Mouse (Mus musculus) cerebellum, postnatal 36 days (tissue): ENCODE data around the gene Unc13d.

Experiments used
- DNase-seq, 2 experiments: peaks; one replicate each; pipeline ENCODE4 v3.0.0; 2021 to 2022; ENCODE audit warnings: mixed read lengths in 2 of 2

Unc13d gene

DNA sequence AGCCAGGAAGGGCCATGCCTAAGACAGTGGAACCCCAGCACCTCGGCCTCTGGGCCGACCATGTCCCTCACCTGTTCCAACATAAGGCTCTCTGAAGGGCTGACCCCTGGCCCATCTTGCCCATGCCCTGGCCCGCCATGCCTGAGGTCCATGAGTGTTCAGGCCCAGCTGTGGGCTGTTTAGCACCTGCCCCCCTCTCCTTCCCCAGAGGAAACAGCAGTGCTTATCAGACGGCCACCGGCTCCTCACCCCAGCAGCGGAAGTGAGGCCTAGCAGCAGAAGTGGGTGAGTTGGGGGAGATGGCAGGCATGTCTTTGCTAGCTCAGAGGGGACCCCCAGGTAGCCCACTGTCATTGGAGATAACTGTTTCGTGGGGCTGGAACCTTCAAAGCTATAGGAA is 925 bp downstream of the Unc13d start:
- no peak for DNase-seq

DNA sequence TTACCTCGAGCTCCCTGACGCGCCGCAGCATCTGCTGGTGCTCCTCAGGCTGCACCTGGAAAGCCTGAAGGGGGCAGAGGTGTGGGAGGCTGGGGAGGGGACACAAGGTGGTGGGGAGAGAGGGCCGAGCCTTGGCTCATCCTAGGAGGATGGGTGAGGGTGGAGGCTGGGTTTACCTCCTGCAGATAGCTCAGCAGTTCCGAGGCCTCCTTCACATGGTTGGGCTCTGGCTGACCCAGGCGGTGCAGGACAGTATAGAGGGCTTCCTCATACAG is 1.6 kb downstream of the Unc13d start:
- no peak for DNase-seq

DNA sequence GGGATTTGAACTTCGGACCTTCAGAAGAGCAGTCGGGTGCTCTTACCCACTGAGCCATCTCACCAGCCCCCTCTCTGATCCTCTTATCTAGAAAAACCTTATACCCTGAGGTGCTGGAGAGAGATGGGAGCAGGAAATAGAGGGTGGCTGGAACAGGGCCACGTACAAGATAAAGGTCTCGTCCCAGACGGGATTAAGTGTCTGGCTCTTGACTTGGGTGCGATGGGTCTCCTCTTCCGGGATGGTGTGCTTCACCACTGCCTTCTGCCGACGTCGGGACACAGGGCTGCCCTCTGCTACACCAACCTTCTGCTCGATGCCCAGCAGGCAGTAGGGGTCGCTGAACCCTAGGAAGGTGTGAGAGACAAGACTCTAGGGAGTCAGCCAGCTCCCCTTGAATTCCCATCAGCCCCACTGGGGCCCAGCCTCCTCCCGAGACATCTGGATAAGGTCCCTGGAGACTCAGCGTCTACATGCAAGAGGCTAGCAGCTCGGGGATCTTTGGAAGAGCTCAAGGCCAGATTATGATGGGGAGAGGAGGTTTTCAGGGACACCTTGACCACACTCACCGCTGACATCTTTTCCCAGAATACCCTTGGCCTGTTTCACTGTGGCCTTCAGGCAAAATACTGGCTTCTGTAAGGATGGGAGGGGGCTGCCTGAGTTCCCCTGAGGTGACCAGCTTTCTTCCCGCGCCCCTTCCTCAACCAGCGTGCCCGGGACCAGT is 2.1 kb downstream of the Unc13d start:
- DNase-seq, result no peak

DNA sequence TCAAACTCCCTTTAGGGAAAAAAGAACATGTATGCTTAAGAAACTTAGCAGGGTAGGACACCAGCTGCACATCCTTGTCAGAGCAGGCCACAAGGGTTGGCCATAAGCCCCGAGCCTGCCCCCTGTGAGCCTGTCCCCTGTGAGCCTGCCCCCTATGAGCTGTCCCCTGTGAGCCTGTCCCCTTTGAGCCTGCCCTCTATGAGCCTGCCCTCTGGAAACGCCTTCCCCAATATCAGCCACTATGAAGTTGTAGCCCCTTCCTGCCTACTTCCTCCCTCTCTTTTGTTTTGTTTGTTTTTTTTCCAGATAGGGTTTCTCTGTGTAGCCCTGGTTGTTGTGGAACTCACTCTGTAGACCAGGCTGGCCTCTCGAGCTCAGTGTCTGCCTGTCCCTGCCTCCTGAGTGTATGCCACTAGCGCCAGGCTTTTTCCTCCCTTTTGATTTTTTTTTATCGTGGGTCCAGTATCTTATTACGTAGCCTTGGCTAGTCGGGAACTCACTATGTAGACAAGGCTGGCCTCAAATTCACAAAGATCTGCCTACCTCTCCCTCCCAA is 3.2 kb downstream of the Unc13d start:
- DNase-seq, result no peak

DNA sequence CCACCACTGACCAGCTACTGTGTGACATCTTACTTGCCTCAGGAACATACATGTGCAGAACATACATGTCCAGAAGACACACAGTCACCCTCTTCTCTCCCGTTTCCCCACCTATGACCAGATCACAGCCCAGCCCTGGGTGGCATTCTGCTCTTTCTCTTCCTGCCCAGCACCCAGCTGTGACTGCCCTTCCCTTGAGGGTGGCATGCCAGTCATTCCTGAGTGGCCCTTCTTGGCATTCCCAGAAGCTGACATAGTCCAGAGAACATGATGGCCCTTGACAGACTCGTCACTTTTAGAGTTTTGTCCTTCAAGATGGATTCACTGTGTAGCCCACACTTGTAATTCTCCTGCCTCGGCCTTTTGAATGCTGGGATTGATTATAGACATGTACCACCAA is 5.2 kb downstream of the Unc13d start:
- no peak for DNase-seq

DNA sequence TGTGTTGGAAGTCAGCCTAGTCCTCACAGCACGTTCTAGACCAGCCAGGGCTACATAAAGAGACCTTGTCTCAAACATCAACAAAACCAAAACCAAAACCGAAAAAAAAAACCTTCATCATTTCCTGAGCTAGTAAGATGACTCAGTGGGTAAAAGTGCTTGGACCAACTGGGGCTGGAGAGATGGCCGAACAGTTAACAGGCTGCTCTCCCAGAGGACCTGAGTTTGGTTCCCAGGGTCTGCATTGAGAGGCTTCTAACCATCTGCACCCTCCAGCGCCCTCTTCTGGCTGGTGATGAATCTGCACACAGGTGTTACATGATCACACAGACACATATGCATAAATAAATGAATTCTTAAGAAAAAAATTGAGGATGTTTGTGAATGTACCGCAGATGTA is 6.3 kb downstream of the Unc13d start:
- peak; percentile 30 to 38 for DNase-seq

DNA sequence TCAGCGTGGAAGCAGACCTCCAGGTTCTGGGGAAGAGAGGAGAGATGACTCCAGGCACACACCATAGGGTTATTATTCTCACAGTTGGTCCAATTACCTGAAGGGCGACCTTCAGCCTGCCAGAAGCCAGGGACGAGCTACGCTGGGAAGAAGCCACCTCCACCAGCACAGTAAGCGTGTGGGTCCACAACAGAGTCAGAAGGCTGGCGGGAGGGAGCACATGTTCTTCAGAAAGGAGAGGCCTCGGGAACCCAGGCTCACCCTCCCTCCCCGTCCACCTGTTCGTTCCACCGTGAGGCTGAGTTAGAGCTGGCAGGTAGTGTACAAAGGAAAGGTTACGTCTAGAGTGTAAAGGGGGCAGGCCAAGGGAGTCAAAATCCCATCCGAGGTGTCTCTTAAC is 12.4 kb downstream of the Unc13d start:
- peak; percentile 36 to 39 for DNase-seq

DNA sequence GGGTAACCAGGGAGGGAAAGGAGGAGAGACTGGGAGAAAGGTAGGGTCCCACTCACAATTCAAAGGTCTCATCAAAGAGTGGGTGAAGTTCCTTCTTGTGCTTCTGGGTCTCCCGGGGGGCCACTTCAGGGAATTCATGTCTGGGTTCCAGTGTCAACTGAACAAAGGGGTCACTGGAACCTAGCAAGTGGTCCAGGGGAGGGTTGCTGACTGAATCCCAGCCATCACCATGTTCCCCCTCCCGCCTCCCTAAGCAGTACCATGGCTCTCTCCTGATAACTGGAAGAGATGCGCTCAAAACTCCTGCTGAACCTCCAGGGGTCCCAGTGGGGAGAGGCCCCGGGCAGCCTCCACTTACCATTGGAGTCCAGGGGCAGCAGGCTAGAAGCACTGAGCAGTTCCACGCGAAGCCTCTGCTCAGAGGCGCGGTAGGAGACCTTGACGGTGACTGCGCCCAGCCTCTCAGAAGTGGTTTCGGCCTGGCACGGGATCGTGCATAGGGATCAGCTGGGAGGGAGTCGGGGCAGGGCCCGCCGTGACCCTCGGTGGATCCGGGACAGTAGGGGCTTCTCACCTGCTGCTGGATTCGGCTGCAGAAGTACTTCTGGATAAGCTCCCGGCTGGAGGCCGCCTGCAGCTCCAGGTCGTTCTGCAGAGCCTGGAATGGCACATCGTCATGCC is 13.4 kb downstream of the Unc13d start:
- peak; percentile 48 for DNase-seq

DNA sequence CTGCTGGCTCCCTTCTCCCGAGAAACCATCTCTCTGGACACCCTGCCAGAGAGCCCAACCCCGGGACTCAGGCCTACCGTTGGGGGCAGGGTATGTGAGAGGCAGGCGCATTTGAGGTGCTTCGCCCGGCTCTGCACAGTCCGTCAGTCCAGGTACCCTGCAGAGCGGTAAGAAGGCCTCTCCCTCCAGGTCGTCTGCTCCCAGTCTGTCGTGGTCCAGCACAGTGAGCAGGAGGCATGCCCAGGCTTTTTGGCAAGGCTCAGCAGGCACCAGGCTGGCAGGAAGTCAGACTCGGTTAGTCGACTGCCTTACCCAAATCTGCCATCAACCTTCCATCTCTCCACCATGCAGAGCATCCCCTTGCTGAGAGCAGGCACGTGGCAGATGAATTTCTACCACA is 14.2 kb downstream of the Unc13d start:
- DNase-seq, result peak; percentile 95 to 96

DNA sequence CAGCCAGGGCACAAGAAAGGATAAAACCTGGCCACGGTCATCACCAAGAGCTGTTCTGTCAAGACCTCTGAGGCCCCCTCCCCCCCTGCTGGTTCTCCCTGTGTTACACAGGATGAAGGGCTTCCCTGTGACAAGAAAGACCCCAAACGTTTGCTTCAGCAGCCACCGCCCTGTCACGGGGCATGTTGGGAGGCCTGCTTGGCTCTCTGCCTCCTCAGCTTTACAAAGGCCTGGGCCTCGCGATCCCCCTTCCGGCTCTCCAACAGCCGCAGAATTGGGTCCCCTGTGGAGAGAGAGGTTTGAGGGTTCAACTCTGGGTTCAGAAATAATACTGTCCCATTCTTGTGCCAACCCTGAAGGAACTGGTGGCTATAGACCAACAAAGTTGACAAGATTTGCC is 15.2 kb downstream of the Unc13d start:
- peak; percentile 53 to 54 for DNase-seq

DNA sequence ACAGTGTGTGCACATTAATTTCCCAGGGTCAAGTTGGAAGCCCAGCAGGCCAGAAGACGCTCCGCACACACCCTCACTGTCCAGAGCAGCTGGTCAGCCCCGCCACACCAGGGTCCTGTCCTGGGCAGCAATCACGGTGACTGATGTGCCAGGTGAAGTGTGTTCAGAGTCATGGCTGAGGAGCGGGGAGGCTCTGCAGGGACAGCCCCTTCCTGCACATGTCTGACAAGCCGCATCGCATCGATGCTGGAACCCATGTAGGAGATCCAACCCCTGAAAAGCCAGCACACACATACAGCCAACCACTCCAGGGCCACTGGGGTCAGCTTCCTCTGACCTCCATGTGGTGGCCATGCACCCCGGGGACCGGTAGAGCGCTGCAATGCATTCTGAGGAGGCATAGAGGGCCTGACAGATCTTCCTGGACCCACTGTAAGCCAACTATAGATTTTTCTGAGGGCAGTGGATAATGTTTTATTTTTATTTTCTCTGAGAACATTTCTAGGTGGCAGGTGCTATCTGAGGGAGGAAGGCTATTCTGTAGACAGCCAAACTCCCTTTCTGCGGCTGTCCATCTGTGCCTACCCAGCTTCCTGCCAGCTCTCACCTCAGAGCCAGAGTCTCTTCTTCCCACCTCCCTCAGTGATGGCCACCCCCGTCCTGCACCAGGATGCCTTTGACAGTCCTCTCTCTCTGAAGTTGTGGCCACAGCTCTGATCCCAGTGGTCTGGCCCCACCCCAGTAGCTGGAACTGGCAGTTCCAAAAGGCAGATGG is 15.9 kb downstream of the Unc13d start:
- DNase-seq, result peak; percentile 79 to 83

DNA sequence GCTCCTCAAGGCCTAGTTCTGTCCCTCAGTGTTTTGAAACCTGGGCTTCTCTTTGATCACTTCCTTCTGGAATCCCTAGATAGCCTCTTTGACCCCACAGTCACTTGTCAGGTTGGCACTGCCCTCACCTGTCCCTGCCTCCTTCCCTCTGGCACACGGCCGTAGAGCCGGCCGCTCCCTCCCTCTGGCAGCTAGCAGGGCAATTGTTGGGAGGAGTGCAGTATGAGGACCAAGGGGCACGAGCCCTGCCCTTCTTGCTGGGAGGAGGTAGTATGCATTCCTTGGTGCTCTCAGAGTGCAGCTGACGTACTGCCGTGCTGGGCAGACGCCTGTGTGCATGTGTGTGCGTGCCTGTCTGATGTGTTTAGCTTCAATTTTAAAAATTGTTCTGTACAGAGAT is 17.2 kb downstream of the Unc13d start:
- DNase-seq, result peak; percentile 40 to 55

DNA sequence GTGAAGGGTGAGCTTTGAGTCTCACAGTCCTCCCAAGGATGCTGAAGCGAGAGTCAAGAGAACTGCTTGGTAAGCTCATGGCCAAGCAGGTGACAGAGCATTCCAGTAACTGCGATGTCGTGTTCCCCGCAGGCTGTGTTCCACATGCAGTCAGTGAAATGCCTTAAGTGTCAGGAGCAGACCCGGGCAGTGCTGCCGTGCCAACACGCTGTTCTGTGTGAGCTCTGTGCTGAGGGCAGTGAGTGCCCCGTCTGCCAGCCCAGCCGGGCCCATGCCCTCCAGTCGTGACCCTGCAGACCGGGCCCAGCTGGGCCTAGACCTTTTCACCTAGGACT is 18.1 kb downstream of the Unc13d start:
- DNase-seq, result peak; percentile 37 to 41

DNA sequence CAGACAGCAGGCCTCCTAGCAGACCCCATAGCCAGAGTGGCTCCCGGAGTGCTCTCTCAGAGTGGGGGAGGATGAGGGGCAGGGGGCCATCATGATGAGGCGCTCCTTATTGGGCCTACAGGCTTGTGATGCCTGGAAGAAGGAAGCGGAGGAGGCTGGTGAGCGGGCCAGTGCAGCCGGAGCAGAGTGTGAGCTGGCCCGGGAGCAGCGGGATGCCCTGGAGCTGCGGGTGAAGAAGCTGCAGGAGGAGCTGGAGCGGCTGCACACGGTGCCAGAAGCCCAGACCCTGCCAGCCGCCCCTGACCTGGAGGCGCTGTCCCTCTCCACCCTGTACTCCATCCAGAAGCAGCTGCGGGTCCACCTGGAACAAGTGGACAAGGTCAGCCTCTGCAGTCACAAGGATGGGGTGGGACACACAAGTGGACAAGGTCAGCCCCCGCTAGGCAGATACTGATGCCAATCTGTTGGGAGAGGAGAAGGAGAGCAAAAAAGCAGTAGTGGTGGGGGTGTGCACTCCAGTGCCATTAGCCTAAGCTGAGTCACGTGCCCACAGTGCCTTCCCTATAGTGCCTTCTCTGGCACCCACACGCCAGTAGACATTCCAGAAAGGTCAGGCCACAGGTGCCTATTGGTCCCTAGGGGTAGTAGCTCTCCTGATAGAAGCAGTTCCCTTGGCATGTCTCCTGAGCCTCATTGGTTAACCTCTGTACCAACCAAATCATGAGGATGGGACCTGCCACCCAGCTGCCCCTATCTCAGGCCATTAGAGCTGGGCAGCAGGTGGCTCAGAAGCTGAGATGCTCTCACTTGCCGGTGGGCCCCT is 18.7 kb downstream of the Unc13d start:
- DNase-seq, result peak in 1 of 2 experiments; percentile 37

DNA sequence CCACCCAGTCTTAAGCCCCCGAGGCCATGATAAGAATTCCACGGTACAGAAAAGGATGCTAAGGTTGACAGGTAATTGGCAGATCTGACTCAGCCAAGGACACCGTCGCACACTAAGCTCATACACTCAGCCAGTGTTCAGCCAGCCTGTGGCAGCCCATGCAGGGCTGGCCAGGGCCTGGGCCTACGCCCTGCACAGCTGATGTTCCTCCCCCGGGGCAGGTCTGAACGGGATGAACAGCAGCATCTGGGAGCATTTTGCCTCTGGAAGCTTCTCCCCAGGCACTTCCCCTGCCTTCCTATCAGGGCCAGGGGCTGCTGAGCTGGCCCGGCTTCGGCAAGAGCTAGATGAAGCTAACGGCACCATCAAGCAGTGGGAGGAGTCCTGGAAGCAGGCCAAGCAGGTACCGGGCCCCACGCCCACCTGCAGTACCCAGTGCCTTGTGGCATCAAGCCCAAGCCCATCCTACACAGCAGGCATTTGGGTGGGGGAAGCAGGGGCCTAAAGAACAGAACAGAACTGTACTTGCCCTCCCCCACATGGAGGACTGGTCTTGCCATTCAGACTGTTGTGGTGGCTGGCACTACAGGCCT is 19.6 kb downstream of the Unc13d start:
- peak; percentile 35 to 40 for DNase-seq

DNA sequence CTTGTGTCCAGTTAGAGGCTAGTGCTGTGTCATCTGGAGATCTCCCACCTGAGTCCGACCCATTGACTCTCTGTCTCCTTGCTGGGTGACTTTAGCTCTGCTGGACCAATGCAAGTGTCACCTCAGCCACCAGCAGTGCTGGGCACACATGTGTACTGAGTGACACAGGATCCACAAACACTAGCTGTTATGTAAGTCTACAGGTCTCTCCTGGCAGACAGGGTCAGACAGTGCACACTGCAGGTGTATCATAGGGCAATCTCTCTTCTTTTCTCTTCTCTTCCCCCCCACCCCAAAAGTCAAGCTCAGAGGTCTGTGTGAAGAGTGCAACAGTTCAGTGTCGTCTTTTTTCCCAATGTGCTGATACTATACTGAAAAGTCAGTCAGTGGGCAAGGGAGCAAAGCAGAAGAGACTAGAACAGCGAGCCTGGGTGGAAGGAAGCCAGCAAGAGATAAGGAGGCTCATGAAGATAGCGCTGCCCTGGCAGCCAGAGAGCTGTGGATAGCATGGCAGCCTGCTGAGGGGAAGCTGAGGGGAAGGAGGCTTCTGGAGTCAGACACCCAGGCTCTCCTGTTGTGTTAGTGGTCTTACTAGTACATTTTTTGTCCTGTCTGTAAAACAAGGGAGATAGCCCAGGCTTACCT is 20.4 kb downstream of the Unc13d start:
- no peak for DNase-seq

DNA sequence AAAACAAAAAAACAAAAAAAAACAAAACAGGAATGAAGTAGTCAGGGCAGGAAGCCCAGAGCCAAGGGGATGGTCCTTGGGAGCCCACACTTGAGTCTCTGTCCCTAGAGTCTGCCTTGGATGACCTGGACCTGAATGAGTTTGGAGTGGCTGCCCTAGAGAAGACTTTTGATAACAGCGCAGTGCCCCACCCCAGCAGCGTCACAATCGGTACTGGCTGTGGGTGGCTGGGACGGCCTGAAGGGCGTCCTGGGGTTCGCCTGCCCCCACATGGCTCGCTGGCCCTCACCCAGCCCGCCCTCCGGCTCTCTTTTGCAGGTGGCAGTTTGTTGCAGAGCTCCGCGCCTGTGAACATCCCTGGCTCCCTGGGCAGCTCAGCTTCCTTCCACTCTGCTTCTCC is 21.9 kb downstream of the Unc13d start:
- DNase-seq, result no peak

DNA sequence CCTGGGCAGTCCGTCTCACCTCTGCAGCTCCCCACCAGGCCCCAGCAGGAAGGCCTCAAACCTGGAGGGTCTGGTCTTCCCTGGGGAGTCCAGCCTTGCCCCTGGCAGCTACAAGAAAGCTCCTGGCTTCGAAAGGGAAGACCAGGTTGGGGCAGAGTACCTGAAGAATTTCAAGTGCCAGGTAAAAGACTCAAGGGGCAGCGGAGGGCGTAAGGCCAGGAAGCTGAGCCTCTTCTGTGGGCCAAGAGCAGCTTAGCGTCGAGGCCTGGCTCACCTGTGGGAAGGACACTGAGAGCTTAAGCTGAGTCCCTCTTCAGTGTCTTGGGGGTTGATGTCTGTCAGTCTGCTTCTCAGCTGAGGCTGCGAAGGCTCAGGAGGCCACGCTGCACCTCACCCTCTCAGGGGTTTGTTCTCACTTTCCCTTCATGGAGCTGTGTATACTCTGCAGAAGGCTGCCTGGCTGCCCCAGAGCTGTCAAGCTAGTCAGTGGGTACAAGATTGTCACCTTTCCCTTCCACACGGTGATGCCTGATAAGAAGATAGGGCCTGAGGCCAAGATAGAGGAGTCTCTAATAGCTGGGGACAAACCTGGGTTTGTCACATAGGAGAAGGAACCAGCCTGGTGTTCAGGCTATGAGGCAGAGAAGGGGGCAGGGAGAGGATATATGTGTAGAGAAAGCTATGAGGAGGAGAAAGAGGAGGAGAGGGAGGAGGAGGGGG is 24.1 kb downstream of the Unc13d start:
- DNase-seq, result no peak

DNA sequence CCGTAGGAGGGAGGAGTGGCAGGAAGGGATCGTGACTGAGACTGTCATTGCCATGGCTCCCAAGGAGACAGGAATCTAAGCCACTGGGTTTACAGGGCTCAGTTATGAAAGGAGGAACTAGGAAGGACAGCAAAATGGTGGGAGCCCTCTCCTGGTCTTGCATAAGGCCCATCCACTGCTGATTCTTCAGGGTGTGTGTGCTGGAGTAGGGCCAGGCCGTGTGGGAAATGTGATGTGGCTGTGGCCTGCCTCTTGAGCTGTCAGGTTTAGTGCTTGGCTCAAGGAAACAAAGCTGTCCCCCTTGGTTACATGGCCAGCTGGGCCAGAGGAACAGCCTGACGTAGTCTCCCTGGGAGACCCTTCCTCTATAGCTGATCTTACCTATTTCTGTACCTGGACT is 27.6 kb downstream of the Unc13d start:
- DNase-seq, result no peak

DNA sequence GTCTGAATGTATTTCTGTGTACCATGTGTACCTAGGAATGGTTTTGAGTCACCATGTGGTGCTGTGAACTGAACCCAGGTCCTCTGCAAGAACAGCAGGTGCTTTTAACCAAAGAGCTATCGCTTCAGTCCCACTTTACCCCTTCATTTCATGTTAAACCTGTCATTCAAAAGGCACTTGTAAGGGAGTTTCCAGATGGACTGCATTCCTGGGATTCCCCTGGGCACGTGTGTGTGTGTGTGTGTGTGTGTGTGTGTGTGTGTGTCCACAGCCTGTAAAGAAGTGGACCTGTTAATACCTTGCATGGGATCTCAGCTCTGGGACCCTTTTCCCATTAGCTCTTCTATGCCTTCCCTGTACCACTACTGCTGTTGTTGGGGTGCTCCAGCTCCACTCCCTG is 28.2 kb downstream of the Unc13d start:
- no peak for DNase-seq

DNA sequence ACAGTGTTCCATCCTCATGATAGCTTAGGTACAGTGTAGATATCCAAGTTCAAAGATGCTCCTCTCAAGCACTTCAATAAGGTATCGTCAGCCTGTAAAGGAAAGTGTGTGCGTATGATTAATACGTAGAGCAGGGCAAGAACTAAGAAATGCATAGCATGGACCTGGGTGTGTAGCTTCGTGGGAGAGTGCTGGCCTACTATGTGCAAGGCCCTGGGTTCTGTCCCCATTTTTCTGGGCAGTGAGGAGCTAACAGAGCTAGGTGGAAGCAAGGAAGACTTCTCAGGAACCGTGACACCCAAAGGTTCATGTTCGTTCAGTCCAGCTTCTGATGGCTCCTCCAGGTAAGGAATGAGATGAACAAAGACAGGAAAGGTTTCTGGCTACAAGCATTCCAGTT is 32.6 kb downstream of the Unc13d start:
- no peak for DNase-seq
